Mouse (Mus musculus) stomach, embryonic 14.5 days (tissue): Measurements from ENCODE around the gene AU021092. TPM values are rescaled to one million over a fixed set of nuclear protein-coding genes. Genes with fewer than 3 reads are reported as not detected.

Source experiments
- ATAC-seq: fragments of 200-750 bp; cut with Nextera tagmentation; 2 replicates; pipeline ENCODE4 v1.8.0; 2017; ENCODE audit warnings: low read depth, moderate TSS enrichment; ENCODE audit not compliant: insufficient number of reproducible peaks, insufficient read depth, low FRiP score
- H3K27ac ChIP-seq: fragments of 300-500 bp; sonication (generic); 2 replicates; pipeline ENCODE4 v1.5.1; 2014; ENCODE audit warnings: mild to moderate bottlenecking, low read length, moderate library complexity, mixed read lengths
- H3K27me3 ChIP-seq: fragments of 300-500 bp; sonication (generic); 2 replicates; pipeline ENCODE4 v1.6.1; 2014; ENCODE audit warnings: low read length, control low read depth, mixed read lengths; ENCODE audit not compliant: control insufficient read depth, insufficient read depth
- H3K36me3 ChIP-seq: fragments of 300-500 bp; sonication (generic); 2 replicates; pipeline ENCODE4 v1.6.1; 2014; ENCODE audit warnings: mild to moderate bottlenecking, control low read depth, low read length, moderate library complexity, mixed read lengths; ENCODE audit not compliant: control insufficient read depth, insufficient read depth
- H3K4me1 ChIP-seq: fragments of 300-500 bp; sonication (generic); 2 replicates; pipeline ENCODE4 v1.6.1; 2014; ENCODE audit warnings: low read length, control low read depth, mixed read lengths; ENCODE audit not compliant: control insufficient read depth, insufficient read depth
- H3K4me2 ChIP-seq: fragments of 300-500 bp; sonication (generic); replicated peaks from 2 replicates; pipeline ENCODE4 v1.6.1; 2014; ENCODE audit warnings: low read depth, low read length, control low read depth
- H3K4me3 ChIP-seq: fragments of 300-500 bp; sonication (generic); 2 replicates; pipeline ENCODE4 v1.5.1; 2014; ENCODE audit warnings: low read depth, low read length, control low read depth
- H3K9ac ChIP-seq: fragments of 300-500 bp; sonication (generic); replicated peaks from 2 replicates; pipeline ENCODE4 v1.6.1; 2014; ENCODE audit warnings: low read depth, mild to moderate bottlenecking, control low read depth, low read length, moderate library complexity, mixed read lengths
- H3K9me3 ChIP-seq: fragments of 300-500 bp; sonication (generic); 2 replicates; pipeline ENCODE4 v1.6.1; 2016; ENCODE audit warnings: low read depth, low read length, control low read depth; ENCODE audit not compliant: control insufficient read depth
- WGBS: fragments of 180-500 bp; shearing (Covaris S2); extraction: QIAGEN DNeasy Blood & Tissue Kit; methylation state at CpG from one replicate; pipeline ENCODE4 v1.1.7; 2014; 5-methylcytosine and 5-hydroxymethylcytosine counted together
- microRNA-seq: library from miRNA; unstranded; fragments of <30 nt; microRNA quantifications from one replicate; pipeline ENCODE4, GENCODE M21; 2016
- polyA plus RNA-seq: library from polyadenylated mRNA; unstranded; fragments of >200 nt; fragmentation: Nextera tagmentation; extraction: Ambion mirVana; gene quantifications from 2 replicates; pipeline ENCODE4 v1.2.1, GENCODE M21; 2014

AU021092 gene
- polyA plus RNA-seq, 1 experiment from 2014 or later, result 4.1 TPM

GRCm38 (mm10) chr16:5184101-5184500, 38.0 kb downstream of the AU021092 start:
- ATAC-seq, result no peak
- Histone ChIP-seq H3K27me3 (no peaks in the 10 kb centered on the region), H3K4me2 (no peak overlapping the region), H3K4me3 (no peak overlapping the region), H3K27ac (no peak overlapping the region), H3K9ac (no peak overlapping the region), H3K9me3 (no peaks in the 10 kb centered on the region), H3K36me3 (no peaks in the 10 kb centered on the region), H3K4me1 (no peaks in the 10 kb centered on the region)
- 54% methylated on average over 8 of the region's 8 CpGs for WGBS

- no peak overlapping the region for H3K27ac ChIP-seq
- no peak overlapping the region for H3K9ac ChIP-seq
- H3K4me1 ChIP-seq, result no peaks in the 10 kb centered on the region
- no peaks in the 10 kb centered on the region for H3K27me3 ChIP-seq
- no peak for ATAC-seq
- H3K36me3 ChIP-seq, result no peaks in the 10 kb centered on the region
- no peak overlapping the region for H3K4me3 ChIP-seq
- no peak overlapping the region for H3K4me2 ChIP-seq
- no peaks in the 10 kb centered on the region for H3K9me3 ChIP-seq
- 84% methylated on average over 18 of the region's 18 CpGs for WGBS
Measured at GRCm38 (mm10) chr16:5183310-5183975, 38.7 kb downstream of the AU021092 start.

DNA sequence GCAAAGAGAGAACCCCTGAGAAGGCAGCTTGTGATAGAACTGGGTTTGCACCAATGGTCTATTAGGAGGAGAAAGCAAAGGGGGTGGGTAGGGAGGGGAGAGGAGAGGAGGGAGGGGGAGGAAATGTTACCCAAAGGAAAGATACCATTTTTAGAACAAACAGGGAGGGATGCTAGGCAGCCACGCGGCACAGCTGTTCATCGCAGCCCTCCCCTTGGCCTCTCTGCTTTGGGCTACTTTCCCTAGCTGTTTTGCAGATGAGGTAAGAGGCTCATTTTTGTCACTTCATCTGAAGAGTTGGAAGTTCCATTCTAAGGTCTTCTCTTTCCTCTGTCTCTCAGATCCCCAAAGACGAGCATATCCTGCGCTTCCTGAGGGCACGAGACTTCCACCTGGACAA, 49.5 kb downstream of the AU021092 start:
- no peaks in the 10 kb centered on the region for H3K4me1 ChIP-seq
- no peaks in the 10 kb centered on the region for H3K36me3 ChIP-seq
- no peaks in the 10 kb centered on the region for H3K27me3 ChIP-seq
- ATAC-seq, result no peak
- no peak overlapping the region for H3K27ac ChIP-seq
- H3K4me3 ChIP-seq, result no peak overlapping the region
- H3K9me3 ChIP-seq, result no peaks in the 10 kb centered on the region
- no peak overlapping the region for H3K4me2 ChIP-seq
- 91% methylated on average over 6 of the region's 6 CpGs for WGBS
- H3K9ac ChIP-seq, result no peak overlapping the region

DNA sequence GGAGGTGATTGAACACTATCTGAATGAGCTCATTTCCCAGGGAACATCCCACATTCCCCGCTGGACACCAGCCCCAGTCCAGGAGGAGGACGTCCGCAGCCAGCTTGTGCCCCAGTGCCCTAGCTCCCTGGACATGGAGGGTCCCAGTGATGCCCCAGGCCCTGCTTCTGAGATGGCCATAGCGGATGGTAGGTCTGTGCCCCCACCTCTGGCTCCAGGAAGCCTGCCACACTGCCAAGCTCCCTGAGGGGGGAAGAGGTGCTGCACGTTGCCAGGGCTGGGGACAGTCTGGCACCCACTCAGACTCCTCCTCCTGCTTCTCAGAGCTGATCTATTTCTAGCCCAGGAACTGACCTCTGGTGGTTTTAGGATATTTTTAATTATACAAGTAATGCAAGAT, 53.3 kb downstream of the AU021092 start:
- Histone ChIP-seq H3K9ac (no peak overlapping the region), H3K9me3 (no peaks in the 10 kb centered on the region), H3K4me2 (no peak overlapping the region), H3K27ac (no peak overlapping the region), H3K4me1 (no peaks in the 10 kb centered on the region), H3K27me3 (no peaks in the 10 kb centered on the region), H3K36me3 (no peaks in the 10 kb centered on the region), H3K4me3 (no peak overlapping the region)
- WGBS, result 78% methylated on average over 5 of the region's 5 CpGs
- ATAC-seq, result no peak

DNA sequence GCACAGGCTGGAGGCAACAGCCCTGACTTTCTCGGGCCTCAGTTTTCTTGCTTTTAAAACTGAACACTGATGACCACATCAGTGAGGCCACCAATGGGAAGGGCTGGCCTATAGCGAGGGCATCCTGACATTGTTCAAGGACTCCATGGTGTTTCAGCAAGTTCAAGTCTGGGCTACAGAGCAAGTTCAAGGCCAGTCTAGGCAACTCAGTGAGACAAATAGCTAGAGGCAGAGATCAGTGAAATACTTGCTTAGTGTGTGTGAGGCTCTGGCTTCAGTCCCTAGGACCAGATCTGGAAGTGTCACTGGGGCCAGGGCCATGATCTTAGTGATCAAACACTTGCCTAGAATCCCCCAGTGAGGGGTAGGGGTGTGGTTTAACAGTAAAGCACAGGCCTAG, 54.1 kb downstream of the AU021092 start:
- Histone ChIP-seq H3K36me3 (no peaks in the 10 kb centered on the region), H3K9ac (no peak overlapping the region), H3K9me3 (no peaks in the 10 kb centered on the region), H3K4me2 (no peak overlapping the region), H3K4me3 (no peak overlapping the region), H3K27ac (no peak overlapping the region), H3K4me1 (no peaks in the 10 kb centered on the region), H3K27me3 (no peaks in the 10 kb centered on the region)
- ATAC-seq, result no peak
- 79% methylated on average over 2 of the region's 2 CpGs for WGBS

DNA sequence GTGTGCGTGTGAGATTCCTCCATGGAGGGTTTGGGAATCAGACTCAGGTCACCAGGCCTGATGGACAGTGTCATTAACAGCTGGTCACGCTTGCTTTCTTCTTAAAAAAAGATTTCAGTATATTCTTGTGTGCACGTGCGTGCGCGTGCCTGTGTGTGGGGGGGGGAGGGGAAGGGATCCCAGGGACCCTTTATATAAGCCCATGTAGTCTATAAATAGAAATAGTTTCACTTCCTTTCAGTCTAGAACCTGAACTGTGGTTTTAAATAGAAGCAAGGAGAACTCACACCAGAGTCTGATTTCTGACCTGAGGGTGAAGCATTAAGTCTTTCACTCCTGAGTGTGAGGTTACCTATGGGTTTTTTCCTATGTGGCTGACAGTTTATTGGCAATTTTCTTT, 57.8 kb downstream of the AU021092 start:
- WGBS, result 79% methylated on average over 6 of the region's 6 CpGs

More for the DNA sequence above, 57.8 kb downstream of the AU021092 start:
- H3K4me3 ChIP-seq, result no peak overlapping the region
- H3K4me2 ChIP-seq, result no peak overlapping the region
- H3K4me1 ChIP-seq, result no peaks in the 10 kb centered on the region
- no peaks in the 10 kb centered on the region for H3K27me3 ChIP-seq
- ATAC-seq, result no peak
- no peak overlapping the region for H3K27ac ChIP-seq
- H3K9me3 ChIP-seq, result no peaks in the 10 kb centered on the region
- H3K36me3 ChIP-seq, result no peaks in the 10 kb centered on the region
- no peak overlapping the region for H3K9ac ChIP-seq

Small RNA genes within 50 kb of the gene (microRNA-seq; reads per million reads assigned to microRNA genes)
- gene Gm23689 (not detected), gene Gm26095 (not detected), gene Mir6364 (not detected)

Other genes with a start within 250 kb of the AU021092 start
- gene Sept12, start 224.4 kb downstream of the AU021092 start, polyA plus RNA-seq, result 0.35 TPM in 1 of 2 replicates, not detected in the other
- 38.4 and 38.6 TPM in 2 replicates for gene Smim22, start 215.0 kb downstream of the AU021092 start, polyA plus RNA-seq
- 52.3 and 61.9 TPM in 2 replicates for gene Rogdi, start 208.7 kb downstream of the AU021092 start, polyA plus RNA-seq
- gene Glyr1, start 172.4 kb downstream of the AU021092 start, polyA plus RNA-seq, result 76.6 and 81.7 TPM in 2 replicates
- 24.5 and 26.2 TPM in 2 replicates for gene Ubn1, start 172.2 kb downstream of the AU021092 start, polyA plus RNA-seq
- 12.7 and 15.6 TPM in 2 replicates for gene Ppl, start 89.9 kb downstream of the AU021092 start, polyA plus RNA-seq
- gene Sec14l5, start 75.2 kb downstream of the AU021092 start, polyA plus RNA-seq, result 0.06 and 0.13 TPM in 2 replicates
- gene Nagpa, start 18.3 kb downstream of the AU021092 start, polyA plus RNA-seq, result 14.0 and 14.5 TPM in 2 replicates
- 32.5 and 32.9 TPM in 2 replicates for gene Alg1, start 11.3 kb upstream of the AU021092 start, polyA plus RNA-seq
- gene Eef2kmt, start 33.7 kb upstream of the AU021092 start, polyA plus RNA-seq, result 35.5 and 36.3 TPM in 2 replicates